Mouse (Mus musculus): ENCODE measurements around the gene Tent4a.

Gene Tent4a

GRCm38 (mm10) chr13:69517445-69517844, 17.0 kb downstream of the Tent4a start:
- no peak for DNase-seq

- no peak for DNase-seq
Observed at GRCm38 (mm10) chr13:69515091-69515490, 19.3 kb downstream of the Tent4a start.

- DNase-seq, result no peak
Observed at GRCm38 (mm10) chr13:69509391-69510244, 24.8 kb downstream of the Tent4a start.

- DNase-seq, result no peak
Observed at GRCm38 (mm10) chr13:69507666-69508065, 26.8 kb downstream of the Tent4a start.

- DNase-seq, result no peak
Observed at GRCm38 (mm10) chr13:69506341-69507086, 27.9 kb downstream of the Tent4a start.

- no peak for DNase-seq
Observed at GRCm38 (mm10) chr13:69502863-69503262, 31.6 kb downstream of the Tent4a start.

- no peak for DNase-seq
Observed at GRCm38 (mm10) chr13:69502157-69502750, 32.2 kb downstream of the Tent4a start.

- no peak for DNase-seq
Observed at GRCm38 (mm10) chr13:69498276-69498675, 36.1 kb downstream of the Tent4a start.

- DNase-seq, result peak in 1 of 2 experiments; percentile 11
Observed at GRCm38 (mm10) chr13:69492876-69493463, 41.4 kb downstream of the Tent4a start.

- DNase-seq, result no peak
Observed at GRCm38 (mm10) chr13:69489777-69490176, 44.6 kb downstream of the Tent4a start.

GRCm38 (mm10) chr13:69488565-69489255, 45.7 kb downstream of the Tent4a start:
- DNase-seq, result no peak

GRCm38 (mm10) chr13:69487611-69488275, 46.7 kb downstream of the Tent4a start:
- no peak for DNase-seq

- no peak for DNase-seq
Observed at GRCm38 (mm10) chr13:69487108-69487507, 47.3 kb downstream of the Tent4a start.

GRCm38 (mm10) chr13:69485833-69486232, 48.6 kb downstream of the Tent4a start:
- DNase-seq, result no peak

GRCm38 (mm10) chr13:69485326-69485725, 49.1 kb downstream of the Tent4a start:
- DNase-seq, result no peak

- no peak for DNase-seq
Observed at GRCm38 (mm10) chr13:69482751-69483150, 51.7 kb downstream of the Tent4a start.

- DNase-seq, result no peak
Observed at GRCm38 (mm10) chr13:69481634-69482505, 52.5 kb downstream of the Tent4a start.

- no peak for DNase-seq
Observed at GRCm38 (mm10) chr13:69481026-69481425, 53.4 kb downstream of the Tent4a start.

GRCm38 (mm10) chr13:69479906-69480305, 54.5 kb downstream of the Tent4a start:
- DNase-seq, result no peak

- DNase-seq, result no peak
Observed at GRCm38 (mm10) chr13:69478703-69479102, 55.7 kb downstream of the Tent4a start.
